Mouse (Mus musculus): ENCODE measurements around the gene Kif14. TPM values are rescaled to one million over a fixed set of nuclear protein-coding genes. Genes with fewer than 3 reads are reported as not detected.

The Kif14 gene
- polyA plus RNA-seq, 1 experiment from 2014 or later: 1.4 TPM

- Histone ChIP-seq H3K9ac (no peak overlapping the region), H3K4me3 (no peak overlapping the region), H3K4me1 (replicated peaks) (0 out of 2 replicates have a peak, but pooled peaks cover 5% of the 10 kb centered on the region), H3K9me3 (no peaks in the 10 kb centered on the region), H3K27me3 (no peaks in the 10 kb centered on the region), H3K27ac (replicated peaks) (no peak overlapping the region), H3K4me2 (no peak overlapping the region), H3K36me3 (no peaks in the 10 kb centered on the region)
- WGBS: 65% methylated on average over 5 of the region's 5 CpGs
- ATAC-seq (ENCODE audit: low FRiP score, low read depth): no peak
Measured at GRCm38 (mm10) chr1:136559284-136559683, 93.1 kb downstream of the Kif14 start.

- Histone ChIP-seq H3K9me3 (no peaks in the 10 kb centered on the region), H3K36me3 (no peaks in the 10 kb centered on the region), H3K27me3 (no peaks in the 10 kb centered on the region), H3K27ac (replicated peaks) (no peak overlapping the region), H3K4me3 (no peak overlapping the region), H3K9ac (no peak overlapping the region), H3K4me1 (replicated peaks) (0 out of 2 replicates have a peak, but pooled peaks cover 5% of the 10 kb centered on the region), H3K4me2 (no peak overlapping the region)
- no peak for ATAC-seq (ENCODE audit: low FRiP score, low read depth)
- WGBS: 86% methylated on average over 9 of the region's 9 CpGs
Measured at GRCm38 (mm10) chr1:136559774-136560173, 93.6 kb downstream of the Kif14 start.

- Histone ChIP-seq H3K4me1 (replicated peaks) (0 out of 2 replicates have a peak, but pooled peaks cover 5% of the 10 kb centered on the region), H3K27me3 (no peaks in the 10 kb centered on the region), H3K9ac (no peak overlapping the region), H3K36me3 (no peaks in the 10 kb centered on the region), H3K4me3 (no peak overlapping the region), H3K27ac (replicated peaks) (no peak overlapping the region), H3K4me2 (no peak overlapping the region), H3K9me3 (no peaks in the 10 kb centered on the region)
- no peak for ATAC-seq (ENCODE audit: low FRiP score, low read depth)
- WGBS: 76% methylated on average over 10 of the region's 10 CpGs
Measured at GRCm38 (mm10) chr1:136561823-136562222, 95.7 kb downstream of the Kif14 start.

- no peak overlapping the region for H3K4me2 ChIP-seq
- no peak overlapping the region for H3K4me3 ChIP-seq
- WGBS: 38% methylated on average over 11 of the region's 11 CpGs
- no peaks in the 10 kb centered on the region for H3K9me3 ChIP-seq
- H3K36me3 ChIP-seq: no peaks in the 10 kb centered on the region
- ATAC-seq (ENCODE audit: low FRiP score, low read depth): no peak
- no peak overlapping the region for H3K9ac ChIP-seq
- no peak overlapping the region for H3K27ac ChIP-seq (replicated peaks)
- 0 out of 2 replicates have a peak, but pooled peaks cover 5% of the 10 kb centered on the region for H3K4me1 ChIP-seq (replicated peaks)
- no peaks in the 10 kb centered on the region for H3K27me3 ChIP-seq
Measured at GRCm38 (mm10) chr1:136563149-136563548, 97.0 kb downstream of the Kif14 start.

GRCm38 (mm10) chr1:136564963-136565362, 98.8 kb downstream of the Kif14 start:
- Histone ChIP-seq H3K27me3 (peaks cover 7% of the 10 kb centered on the region; the same call in 1 of the 2 replicates), H3K4me2 (no peak overlapping the region), H3K9ac (no peak overlapping the region), H3K4me1 (replicated peaks) (peaks cover 11% of the 10 kb centered on the region), H3K9me3 (no peaks in the 10 kb centered on the region), H3K4me3 (no peak overlapping the region), H3K27ac (replicated peaks) (no peak overlapping the region), H3K36me3 (no peaks in the 10 kb centered on the region)
- ATAC-seq (ENCODE audit: low FRiP score, low read depth): no peak
- WGBS: 77% methylated on average over 4 of the region's 4 CpGs

GRCm38 (mm10) chr1:136566386-136566785, 100.2 kb downstream of the Kif14 start:
- no peak for ATAC-seq (ENCODE audit: low FRiP score, low read depth)
- Histone ChIP-seq H3K9ac (no peak overlapping the region), H3K4me2 (no peak overlapping the region), H3K9me3 (no peaks in the 10 kb centered on the region), H3K27me3 (peaks cover 7% of the 10 kb centered on the region; the same call in 1 of the 2 replicates), H3K4me3 (no peak overlapping the region), H3K4me1 (replicated peaks) (peaks cover 15% of the 10 kb centered on the region), H3K36me3 (no peaks in the 10 kb centered on the region), H3K27ac (replicated peaks) (no peak overlapping the region)
- WGBS: 88% methylated on average over 5 of the region's 5 CpGs

GRCm38 (mm10) chr1:136567641-136568040, 101.5 kb downstream of the Kif14 start:
- Histone ChIP-seq H3K9ac (no peak overlapping the region), H3K4me1 (replicated peaks) (peaks cover 15% of the 10 kb centered on the region), H3K36me3 (no peaks in the 10 kb centered on the region), H3K4me2 (no peak overlapping the region), H3K9me3 (no peaks in the 10 kb centered on the region), H3K27ac (replicated peaks) (no peak overlapping the region), H3K27me3 (peaks cover 7% of the 10 kb centered on the region; the same call in 1 of the 2 replicates), H3K4me3 (no peak overlapping the region)
- ATAC-seq (ENCODE audit: low FRiP score, low read depth): no peak
- 95% methylated on average over 4 of the region's 4 CpGs for WGBS

GRCm38 (mm10) chr1:136568738-136569194, 102.6 kb downstream of the Kif14 start:
- WGBS: 96% methylated on average over 11 of the region's 11 CpGs
- no peak overlapping the region for H3K9ac ChIP-seq
- ATAC-seq (ENCODE audit: low FRiP score, low read depth): no peak
- peaks cover 7% of the 10 kb centered on the region; the same call in 1 of the 2 replicates for H3K27me3 ChIP-seq
- H3K4me2 ChIP-seq: no peak overlapping the region
- H3K36me3 ChIP-seq: no peaks in the 10 kb centered on the region
- no peak overlapping the region for H3K27ac ChIP-seq (replicated peaks)
- no peak overlapping the region for H3K4me3 ChIP-seq
- peaks cover 10% of the 10 kb centered on the region for H3K4me1 ChIP-seq (replicated peaks)
- no peaks in the 10 kb centered on the region for H3K9me3 ChIP-seq

GRCm38 (mm10) chr1:136569206-136569605, 103.1 kb downstream of the Kif14 start:
- Histone ChIP-seq H3K36me3 (no peaks in the 10 kb centered on the region), H3K4me1 (replicated peaks) (peaks cover 10% of the 10 kb centered on the region), H3K4me2 (no peak overlapping the region), H3K9ac (no peak overlapping the region), H3K27me3 (peaks cover 7% of the 10 kb centered on the region; the same call in 1 of the 2 replicates), H3K9me3 (no peaks in the 10 kb centered on the region), H3K4me3 (no peak overlapping the region), H3K27ac (replicated peaks) (no peak overlapping the region)
- 72% methylated on average over 8 of the region's 8 CpGs for WGBS
- ATAC-seq (ENCODE audit: low FRiP score, low read depth): no peak

- Histone ChIP-seq H3K36me3 (no peaks in the 10 kb centered on the region), H3K4me2 (peak overlapping the region; percentile 46), H3K27me3 (peaks cover 7% of the 10 kb centered on the region; the same call in 1 of the 2 replicates), H3K4me1 (replicated peaks) (peaks cover 10% of the 10 kb centered on the region), H3K9ac (no peak overlapping the region), H3K27ac (replicated peaks) (no peak overlapping the region), H3K4me3 (peak overlapping the region; percentile 12; the same call in 1 of the 2 replicates), H3K9me3 (no peaks in the 10 kb centered on the region)
- no peak for ATAC-seq (ENCODE audit: low FRiP score, low read depth)
- WGBS: 21% methylated on average over 20 of the region's 20 CpGs
Measured at GRCm38 (mm10) chr1:136569626-136570297, 103.6 kb downstream of the Kif14 start.

- no peak for ATAC-seq (ENCODE audit: low FRiP score, low read depth)
- Histone ChIP-seq H3K9ac (no peak overlapping the region), H3K4me2 (peak overlapping the region; percentile 46), H3K27me3 (peaks cover 7% of the 10 kb centered on the region; the same call in 1 of the 2 replicates), H3K36me3 (no peaks in the 10 kb centered on the region), H3K4me1 (replicated peaks) (peaks cover 10% of the 10 kb centered on the region), H3K27ac (replicated peaks) (no peak overlapping the region), H3K9me3 (no peaks in the 10 kb centered on the region), H3K4me3 (peak overlapping the region; percentile 12; the same call in 1 of the 2 replicates)
- 5% methylated on average over 13 of the region's 13 CpGs for WGBS
Measured at GRCm38 (mm10) chr1:136570298-136570653, 104.1 kb downstream of the Kif14 start.

GRCm38 (mm10) chr1:136570976-136571375, 104.8 kb downstream of the Kif14 start:
- ATAC-seq (ENCODE audit: low FRiP score, low read depth): no peak
- Histone ChIP-seq H3K36me3 (no peaks in the 10 kb centered on the region), H3K9ac (no peak overlapping the region), H3K4me2 (no peak overlapping the region), H3K27me3 (peaks cover 7% of the 10 kb centered on the region; the same call in 1 of the 2 replicates), H3K9me3 (no peaks in the 10 kb centered on the region), H3K4me1 (replicated peaks) (peaks cover 10% of the 10 kb centered on the region), H3K27ac (replicated peaks) (no peak overlapping the region), H3K4me3 (no peak overlapping the region)
- 83% methylated on average over 9 of the region's 9 CpGs for WGBS

Data from hindbrain, embryonic 15.5 days (tissue).